Mouse (Mus musculus): ENCODE measurements around the gene Cdh13. TPM values are rescaled to one million over a fixed set of nuclear protein-coding genes. Genes with fewer than 3 reads are reported as not detected.
A peak's percentile ranks its signal among the peaks of the same experiment; 100 is the strongest.

Gene Cdh13
- polyA plus RNA-seq, 1 experiment from 2014 or later, result 120 TPM

DNA sequence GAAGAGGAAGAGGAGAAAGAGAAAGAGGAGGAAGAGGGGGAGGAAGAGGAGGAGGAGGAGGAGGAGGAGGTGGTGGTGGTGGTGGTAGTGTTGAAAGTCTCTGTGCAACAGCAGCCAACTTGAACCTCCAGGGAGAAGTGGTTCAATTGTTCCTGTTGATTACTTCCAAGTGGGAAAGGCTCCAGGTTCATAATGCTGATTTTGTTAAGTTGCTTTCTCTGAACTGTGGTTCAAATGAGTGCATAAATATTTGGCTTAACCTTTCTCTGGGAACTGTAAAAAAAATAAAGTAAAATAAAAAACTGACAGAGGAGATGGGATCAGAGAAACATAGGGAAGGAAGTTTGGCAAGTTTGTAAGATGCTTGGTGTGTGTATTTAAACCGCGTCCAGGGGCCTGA is 555.3 kb downstream of the Cdh13 start:
- 63% methylated on average over 2 of the region's 2 CpGs for WGBS
- Histone ChIP-seq H3K27me3 (replicated peaks) (no peaks in the 10 kb centered on the region), H3K9me3 (replicated peaks) (no peaks in the 10 kb centered on the region), H3K36me3 (no peaks in the 10 kb centered on the region), H3K9ac (replicated peaks) (no peak overlapping the region), H3K4me3 (replicated peaks) (no peak overlapping the region), H3K4me1 (peaks cover 7% of the 10 kb centered on the region; the same call in 1 of the 2 replicates), H3K27ac (replicated peaks) (no peak overlapping the region), H3K4me2 (no peak overlapping the region)
- no peak for ATAC-seq (ENCODE audit: low FRiP score)

DNA sequence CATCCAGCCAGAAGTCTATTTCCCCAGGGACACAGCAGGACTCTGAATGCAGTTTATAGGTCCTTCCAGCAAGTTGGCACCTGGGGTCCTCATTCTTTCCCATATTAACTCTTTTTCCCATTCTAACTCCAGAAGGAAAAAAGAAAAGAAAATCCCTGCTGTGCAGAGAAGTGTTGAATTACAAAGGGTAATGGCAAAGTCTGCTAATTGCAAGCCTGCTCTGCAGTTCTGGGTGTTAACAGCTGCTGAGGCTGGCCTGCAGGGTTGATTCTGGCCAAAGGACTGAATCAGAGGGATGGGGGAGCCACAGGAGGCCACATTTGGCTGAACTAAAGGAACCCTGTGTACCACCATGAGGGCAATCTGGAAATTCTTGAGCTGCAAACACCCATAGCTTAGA is 562.2 kb downstream of the Cdh13 start:
- H3K9me3 ChIP-seq (replicated peaks), result no peaks in the 10 kb centered on the region
- no peak overlapping the region for H3K4me3 ChIP-seq (replicated peaks)
- H3K4me2 ChIP-seq, result no peak overlapping the region
- no peaks in the 10 kb centered on the region for H3K27me3 ChIP-seq (replicated peaks)
- H3K36me3 ChIP-seq, result no peaks in the 10 kb centered on the region
- no peak overlapping the region for H3K9ac ChIP-seq (replicated peaks)
- no peak for ATAC-seq (ENCODE audit: low FRiP score)
- no peak overlapping the region for H3K27ac ChIP-seq (replicated peaks)
- H3K4me1 ChIP-seq, result peaks cover 5% of the 10 kb centered on the region; the same call in 1 of the 2 replicates

- 47% methylated on average over 5 of the region's 5 CpGs for WGBS
- H3K36me3 ChIP-seq, result no peaks in the 10 kb centered on the region
- no peak overlapping the region for H3K27ac ChIP-seq (replicated peaks)
- H3K4me3 ChIP-seq (replicated peaks), result no peak overlapping the region
- no peak overlapping the region for H3K4me2 ChIP-seq
- H3K27me3 ChIP-seq (replicated peaks), result no peaks in the 10 kb centered on the region
- no peak overlapping the region for H3K9ac ChIP-seq (replicated peaks)
- no peaks in the 10 kb centered on the region for H3K9me3 ChIP-seq (replicated peaks)
- ATAC-seq (ENCODE audit: low FRiP score), result no peak
- H3K4me1 ChIP-seq, result peaks cover 5% of the 10 kb centered on the region; the same call in 1 of the 2 replicates
Observed at GRCm38 (mm10) chr8:118848021-118848420, 564.5 kb downstream of the Cdh13 start.

DNA sequence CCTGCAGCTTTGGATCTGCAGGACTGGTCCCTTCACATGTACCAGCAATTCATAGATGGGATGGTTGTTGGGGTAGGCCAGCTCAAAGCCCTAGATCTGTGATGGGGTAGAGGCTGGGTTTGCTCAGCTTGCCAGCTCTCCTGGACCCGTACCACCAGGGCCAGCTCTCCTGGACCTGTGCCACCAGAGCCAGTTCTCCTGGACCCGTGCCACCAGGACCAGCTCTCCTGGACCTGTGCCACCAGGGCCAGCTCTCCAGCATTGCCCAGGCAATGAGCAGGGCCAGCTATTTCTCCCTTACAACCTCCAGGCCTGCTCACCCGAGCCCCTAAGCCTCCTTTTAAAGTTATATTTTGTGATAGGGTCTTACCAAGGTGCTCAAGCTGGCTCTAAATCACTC is 566.0 kb downstream of the Cdh13 start:
- ATAC-seq (ENCODE audit: low FRiP score), result peak; percentile 59
- H3K9me3 ChIP-seq (replicated peaks), result no peaks in the 10 kb centered on the region

GRCm38 (mm10) chr8:118850381-118850780 is 566.8 kb downstream of the Cdh13 start:
- 19% methylated on average over 6 of the region's 6 CpGs for WGBS
- Histone ChIP-seq H3K27me3 (replicated peaks) (no peaks in the 10 kb centered on the region), H3K9ac (replicated peaks) (no peak overlapping the region), H3K4me1 (peaks cover 5% of the 10 kb centered on the region; the same call in 1 of the 2 replicates), H3K27ac (replicated peaks) (no peak overlapping the region), H3K4me2 (no peak overlapping the region), H3K9me3 (replicated peaks) (no peaks in the 10 kb centered on the region), H3K4me3 (replicated peaks) (no peak overlapping the region), H3K36me3 (no peaks in the 10 kb centered on the region)
- ATAC-seq (ENCODE audit: low FRiP score), result no peak

More for the DNA sequence above, 566.0 kb downstream of the Cdh13 start:
- Histone ChIP-seq H3K27me3 (replicated peaks) (no peaks in the 10 kb centered on the region), H3K36me3 (no peaks in the 10 kb centered on the region), H3K27ac (replicated peaks) (no peak overlapping the region), H3K4me1 (peaks cover 5% of the 10 kb centered on the region; the same call in 1 of the 2 replicates), H3K4me2 (no peak overlapping the region), H3K9ac (replicated peaks) (no peak overlapping the region), H3K4me3 (replicated peaks) (no peak overlapping the region)
- WGBS, result 74% methylated on average over 3 of the region's 3 CpGs

DNA sequence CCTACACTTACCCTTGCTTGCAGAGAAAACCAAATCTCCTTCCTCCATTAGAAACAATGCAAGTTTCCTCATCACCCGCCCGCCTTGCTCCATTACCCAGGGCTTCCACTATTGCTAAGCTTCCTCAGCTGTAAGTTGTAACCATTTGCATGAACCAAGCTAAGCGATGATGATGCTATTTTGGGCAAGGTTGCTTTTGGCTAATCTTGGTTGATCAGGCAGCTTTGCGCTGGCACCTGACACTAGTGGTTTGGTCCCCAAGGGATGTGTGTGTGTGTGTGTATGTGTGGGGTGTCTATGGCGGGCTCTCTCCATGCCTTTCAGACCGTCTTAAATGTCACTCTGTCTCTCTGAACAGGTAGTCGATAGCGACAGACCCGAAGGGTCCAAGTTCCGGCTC is 567.8 kb downstream of the Cdh13 start:
- WGBS, result 93% methylated on average over 10 of the region's 10 CpGs
- H3K9ac ChIP-seq (replicated peaks), result no peak overlapping the region
- no peaks in the 10 kb centered on the region for H3K36me3 ChIP-seq
- H3K4me1 ChIP-seq, result peaks cover 5% of the 10 kb centered on the region; the same call in 1 of the 2 replicates
- no peak overlapping the region for H3K4me3 ChIP-seq (replicated peaks)
- no peak overlapping the region for H3K27ac ChIP-seq (replicated peaks)
- H3K27me3 ChIP-seq (replicated peaks), result no peaks in the 10 kb centered on the region
- no peaks in the 10 kb centered on the region for H3K9me3 ChIP-seq (replicated peaks)
- no peak overlapping the region for H3K4me2 ChIP-seq
- ATAC-seq (ENCODE audit: low FRiP score), result no peak

GRCm38 (mm10) chr8:118852861-118853260 is 569.3 kb downstream of the Cdh13 start:
- H3K27me3 ChIP-seq (replicated peaks), result no peaks in the 10 kb centered on the region
- no peaks in the 10 kb centered on the region for H3K36me3 ChIP-seq
- H3K4me1 ChIP-seq, result peaks cover 5% of the 10 kb centered on the region; the same call in 1 of the 2 replicates
- H3K4me3 ChIP-seq (replicated peaks), result no peak overlapping the region
- WGBS, result 75% methylated on average over 12 of the region's 12 CpGs
- no peaks in the 10 kb centered on the region for H3K9me3 ChIP-seq (replicated peaks)
- no peak overlapping the region for H3K9ac ChIP-seq (replicated peaks)
- H3K27ac ChIP-seq (replicated peaks), result no peak overlapping the region
- ATAC-seq (ENCODE audit: low FRiP score), result no peak
- no peak overlapping the region for H3K4me2 ChIP-seq

- Histone ChIP-seq H3K9ac (replicated peaks) (no peak overlapping the region), H3K27me3 (replicated peaks) (no peaks in the 10 kb centered on the region), H3K36me3 (no peaks in the 10 kb centered on the region), H3K4me2 (no peak overlapping the region), H3K4me3 (replicated peaks) (no peak overlapping the region), H3K27ac (replicated peaks) (no peak overlapping the region), H3K9me3 (replicated peaks) (0 out of 2 replicates have a peak, but pooled peaks cover 3% of the 10 kb centered on the region), H3K4me1 (no peaks in the 10 kb centered on the region)
- WGBS, result 91% methylated on average over 8 of the region's 8 CpGs
- no peak for ATAC-seq (ENCODE audit: low FRiP score)
Observed at GRCm38 (mm10) chr8:118854656-118855055, 571.1 kb downstream of the Cdh13 start.

GRCm38 (mm10) chr8:118866332-118866731 is 582.8 kb downstream of the Cdh13 start:
- no peaks in the 10 kb centered on the region for H3K36me3 ChIP-seq
- H3K4me2 ChIP-seq, result no peak overlapping the region
- no peak overlapping the region for H3K4me3 ChIP-seq (replicated peaks)
- H3K27me3 ChIP-seq (replicated peaks), result no peaks in the 10 kb centered on the region
- H3K9me3 ChIP-seq (replicated peaks), result no peaks in the 10 kb centered on the region
- peaks cover 12% of the 10 kb centered on the region; the same call in 1 of the 2 replicates for H3K4me1 ChIP-seq
- WGBS, result 69% methylated on average over 6 of the region's 6 CpGs
- ATAC-seq (ENCODE audit: low FRiP score), result no peak
- no peak overlapping the region for H3K9ac ChIP-seq (replicated peaks)
- H3K27ac ChIP-seq (replicated peaks), result no peak overlapping the region

DNA sequence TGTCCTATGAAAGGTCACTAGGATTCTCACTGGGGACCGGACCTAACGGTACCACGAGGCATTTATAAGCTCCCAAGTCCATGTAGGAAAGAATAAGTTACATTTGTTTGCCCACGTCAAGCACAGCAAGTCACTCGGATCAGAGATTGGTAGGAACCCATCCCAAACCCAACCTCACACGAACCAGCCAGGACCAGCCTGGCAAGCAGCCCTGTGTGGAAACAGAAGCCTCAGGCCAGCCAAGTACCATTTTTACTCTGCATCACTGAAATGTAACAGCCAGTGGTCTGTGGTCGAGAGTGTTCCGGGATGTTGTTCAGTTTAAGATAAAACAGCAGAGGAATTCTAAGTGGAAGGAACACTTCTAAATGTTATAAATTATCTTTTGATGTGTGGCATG is 587.2 kb downstream of the Cdh13 start:
- no peaks in the 10 kb centered on the region for H3K36me3 ChIP-seq
- H3K4me1 ChIP-seq, result no peaks in the 10 kb centered on the region
- no peak overlapping the region for H3K4me2 ChIP-seq
- no peak overlapping the region for H3K4me3 ChIP-seq (replicated peaks)
- H3K9ac ChIP-seq (replicated peaks), result no peak overlapping the region
- ATAC-seq (ENCODE audit: low FRiP score), result no peak
- H3K9me3 ChIP-seq (replicated peaks), result no peaks in the 10 kb centered on the region
- WGBS, result 90% methylated on average over 8 of the region's 8 CpGs
- no peak overlapping the region for H3K27ac ChIP-seq (replicated peaks)
- H3K27me3 ChIP-seq (replicated peaks), result no peaks in the 10 kb centered on the region

- Histone ChIP-seq H3K36me3 (no peaks in the 10 kb centered on the region), H3K27ac (replicated peaks) (no peak overlapping the region), H3K27me3 (replicated peaks) (no peaks in the 10 kb centered on the region), H3K9ac (replicated peaks) (no peak overlapping the region), H3K4me2 (no peak overlapping the region), H3K9me3 (replicated peaks) (no peaks in the 10 kb centered on the region), H3K4me3 (replicated peaks) (no peak overlapping the region), H3K4me1 (peaks cover 19% of the 10 kb centered on the region)
- 73% methylated on average over 11 of the region's 11 CpGs for WGBS
- ATAC-seq (ENCODE audit: low FRiP score), result no peak
Observed at GRCm38 (mm10) chr8:118879939-118880825, 596.6 kb downstream of the Cdh13 start.

GRCm38 (mm10) chr8:118884296-118884695 is 600.8 kb downstream of the Cdh13 start:
- ATAC-seq (ENCODE audit: low FRiP score), result no peak
- Histone ChIP-seq H3K36me3 (no peaks in the 10 kb centered on the region), H3K9me3 (replicated peaks) (no peaks in the 10 kb centered on the region), H3K27me3 (replicated peaks) (no peaks in the 10 kb centered on the region), H3K9ac (replicated peaks) (no peak overlapping the region), H3K4me3 (replicated peaks) (no peak overlapping the region), H3K4me1 (peaks cover 21% of the 10 kb centered on the region), H3K4me2 (no peak overlapping the region), H3K27ac (replicated peaks) (no peak overlapping the region)
- WGBS, result 36% methylated on average over 8 of the region's 8 CpGs

Measured in neural tube, embryonic 15.5 days (tissue).